Mouse (Mus musculus): ENCODE data around the gene Rad9b. TPM values are rescaled to one million over a fixed set of nuclear protein-coding genes. Genes with fewer than 3 reads are reported as not detected.
A peak's percentile ranks its signal among the peaks of the same experiment; 100 is the strongest.
"Not testable (repeated sequence)": the region's sequence is repeated elsewhere in the genome, so short reads cannot be mapped to it uniquely, and the experiment has no call there.

The Rad9b gene
- polyA plus RNA-seq, 1 experiment from 2014 or later: 10.9 TPM

- Histone ChIP-seq H3K4me1 (peaks cover 22% of the 10 kb centered on the region), H3K27me3 (no peaks in the 10 kb centered on the region), H3K36me3 (peaks cover 19% of the 10 kb centered on the region; the same call in 1 of the 2 replicates), H3K9ac (no peak overlapping the region), H3K4me2 (no peak overlapping the region), H3K4me3 (no peak overlapping the region), H3K9me3 (no peaks in the 10 kb centered on the region), H3K27ac (peak overlapping the region; percentile 35)
- no peak for ATAC-seq (ENCODE audit: insufficient number of reproducible peaks, low FRiP score, low TSS enrichment, low read depth)
- 61% methylated on average over 14 of the region's 14 CpGs for WGBS
These were observed 34.4 kb downstream of the Rad9b start for GRCm38 (mm10) chr5:122319474-122320204.

DNA sequence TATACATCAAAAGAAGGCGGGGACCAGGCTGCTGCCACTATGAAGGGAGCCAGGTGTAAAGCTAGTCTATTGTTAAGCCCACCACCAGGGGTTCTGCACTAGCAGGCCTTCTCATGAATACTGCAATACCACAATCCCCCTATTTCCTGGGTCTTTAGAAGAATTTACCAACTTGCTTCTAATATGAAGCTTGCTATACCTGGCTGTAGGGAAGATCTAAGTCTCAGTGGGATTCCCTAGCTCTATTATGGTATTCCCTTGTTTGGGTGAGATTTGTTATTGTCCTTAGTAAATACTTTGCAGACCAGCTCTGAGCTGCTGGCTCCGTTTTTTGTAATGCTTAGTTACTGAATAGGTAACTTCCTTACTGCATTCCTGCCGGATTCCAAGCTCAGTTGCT lies 35.1 kb downstream of the Rad9b start:
- not testable (repeated sequence) for H3K9ac ChIP-seq; H3K4me2 ChIP-seq; H3K4me3 ChIP-seq; H3K9me3 ChIP-seq; H3K27me3 ChIP-seq; ATAC-seq (ENCODE audit: insufficient number of reproducible peaks, low FRiP score, low TSS enrichment, low read depth)
- Histone ChIP-seq H3K36me3 (peaks cover 20% of the 10 kb centered on the region; the same call in 1 of the 2 replicates), H3K27ac (peak overlapping the region; percentile 35), H3K4me1 (peaks cover 24% of the 10 kb centered on the region)
- 53% methylated on average over 3 of the region's 3 CpGs for WGBS

DNA sequence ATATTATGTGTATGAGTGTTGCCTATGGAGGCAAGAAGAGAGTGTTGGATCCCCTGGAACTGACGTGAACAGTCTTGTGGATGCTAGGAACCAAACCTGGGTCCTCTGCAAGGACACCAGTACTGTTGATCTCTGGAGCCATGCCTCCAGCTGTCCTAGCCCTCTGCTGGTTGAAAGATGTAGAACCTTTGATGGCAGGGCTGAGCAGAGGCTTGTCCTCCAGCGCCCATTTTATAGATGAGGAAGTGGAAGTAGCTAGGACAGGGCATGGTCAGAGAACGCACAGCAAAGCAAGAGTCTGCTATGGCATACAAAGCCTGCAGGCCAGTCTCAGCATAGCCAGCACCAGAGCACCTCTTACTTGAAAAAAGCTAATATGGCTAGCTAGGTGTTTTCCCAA lies 35.9 kb downstream of the Rad9b start:
- H3K4me1 ChIP-seq: peaks cover 24% of the 10 kb centered on the region
- H3K36me3 ChIP-seq: peaks cover 27% of the 10 kb centered on the region
- no peaks in the 10 kb centered on the region for H3K27me3 ChIP-seq
- 77% methylated on average over 3 of the region's 3 CpGs for WGBS
- H3K9ac ChIP-seq: no peak overlapping the region
- H3K4me3 ChIP-seq: no peak overlapping the region
- no peaks in the 10 kb centered on the region for H3K9me3 ChIP-seq
- ATAC-seq (ENCODE audit: insufficient number of reproducible peaks, low FRiP score, low TSS enrichment, low read depth): no peak
- H3K27ac ChIP-seq: no peak overlapping the region
- no peak overlapping the region for H3K4me2 ChIP-seq

DNA sequence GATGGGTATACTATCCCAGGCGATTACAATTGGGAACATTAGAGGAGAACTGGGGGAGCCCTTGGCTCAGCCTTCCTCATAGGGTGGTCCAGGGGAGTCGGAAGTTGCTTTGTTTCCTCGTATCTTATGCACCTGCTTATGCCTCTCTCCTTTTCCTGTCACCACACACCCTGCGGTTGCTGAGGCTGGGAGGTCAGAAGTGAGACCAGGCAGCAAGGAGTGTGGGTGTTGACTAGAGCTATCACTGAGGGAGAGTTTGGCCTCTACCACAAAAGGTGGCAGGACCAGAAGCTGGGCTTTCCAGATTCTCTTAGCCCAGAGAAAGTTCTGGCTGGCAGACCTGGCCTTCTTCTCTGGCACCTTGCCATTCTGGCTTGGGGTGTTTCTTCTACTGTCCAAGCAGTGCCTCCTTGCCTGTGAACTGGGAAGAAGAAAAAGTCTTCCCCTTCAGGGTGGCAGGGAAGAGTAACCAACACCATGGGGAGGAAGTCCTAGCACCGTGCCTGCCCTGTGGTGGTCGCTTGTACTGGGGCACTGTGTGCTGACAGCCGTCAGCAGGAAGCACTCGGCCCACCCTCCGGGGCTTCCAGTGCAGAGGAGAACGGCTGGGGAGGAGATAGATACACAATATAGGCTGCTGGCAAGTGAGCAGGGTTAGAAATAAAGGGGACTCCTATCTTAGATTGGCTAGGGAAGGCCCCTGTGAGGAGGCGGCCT lies 36.5 kb downstream of the Rad9b start:
- Histone ChIP-seq H3K9ac (no peak overlapping the region), H3K9me3 (no peaks in the 10 kb centered on the region), H3K4me2 (no peak overlapping the region), H3K36me3 (peaks cover 27% of the 10 kb centered on the region), H3K4me3 (no peak overlapping the region), H3K4me1 (peaks cover 24% of the 10 kb centered on the region), H3K27ac (no peak overlapping the region), H3K27me3 (no peaks in the 10 kb centered on the region)
- no peak for ATAC-seq (ENCODE audit: insufficient number of reproducible peaks, low FRiP score, low TSS enrichment, low read depth)
- 76% methylated on average over 11 of the region's 11 CpGs for WGBS

GRCm38 (mm10) chr5:122314966-122315667 lies 38.9 kb downstream of the Rad9b start:
- Histone ChIP-seq H3K27ac (peak overlapping the region; percentile 68), H3K27me3 (no peaks in the 10 kb centered on the region), H3K4me1 (peaks cover 23% of the 10 kb centered on the region), H3K4me2 (no peak overlapping the region), H3K9ac (no peak overlapping the region), H3K9me3 (no peaks in the 10 kb centered on the region), H3K36me3 (peaks cover 32% of the 10 kb centered on the region), H3K4me3 (no peak overlapping the region)
- WGBS: 51% methylated on average over 20 of the region's 20 CpGs
- ATAC-seq (ENCODE audit: insufficient number of reproducible peaks, low FRiP score, low TSS enrichment, low read depth): peak; percentile 84

DNA sequence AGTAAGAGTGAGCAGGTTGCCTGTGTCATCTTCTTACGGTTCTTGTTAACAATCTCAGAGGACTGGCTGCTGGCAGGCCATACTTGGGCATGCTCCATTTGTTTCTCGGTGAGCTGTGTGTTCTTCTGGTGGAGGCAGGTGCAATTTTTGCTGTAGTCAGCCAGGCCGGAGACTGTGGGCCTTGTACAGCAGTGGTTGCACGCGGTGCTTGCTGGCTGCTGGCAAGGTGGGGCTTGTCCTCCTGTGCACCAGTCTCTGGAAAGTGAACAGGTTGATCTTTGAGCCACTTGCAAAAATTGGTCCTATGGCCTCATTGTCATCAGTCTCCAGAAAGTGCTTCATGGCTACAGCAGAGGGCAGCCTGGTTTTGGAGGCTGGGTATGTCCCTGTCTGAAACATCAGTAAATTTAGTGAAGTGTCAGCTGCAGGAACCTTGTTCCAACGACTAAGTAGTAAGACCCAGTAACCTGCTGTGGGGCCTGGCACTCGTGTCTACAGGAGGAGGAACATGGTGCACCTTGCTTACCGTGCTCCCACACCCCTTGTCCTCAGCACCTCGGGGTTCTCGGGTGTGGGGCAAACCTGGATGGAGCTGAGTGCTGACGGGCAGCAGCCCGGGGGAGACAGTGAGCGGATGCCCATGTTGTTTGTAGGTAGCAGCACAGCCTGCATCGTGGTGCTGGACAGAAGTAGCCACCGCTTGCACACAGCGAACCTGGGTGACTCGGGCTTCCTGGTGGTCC lies 40.9 kb downstream of the Rad9b start:
- no peak overlapping the region for H3K27ac ChIP-seq
- H3K27me3 ChIP-seq: no peaks in the 10 kb centered on the region
- H3K9ac ChIP-seq: no peak overlapping the region
- H3K4me3 ChIP-seq: no peak overlapping the region
- ATAC-seq (ENCODE audit: insufficient number of reproducible peaks, low FRiP score, low TSS enrichment, low read depth): no peak
- 90% methylated on average over 17 of the region's 17 CpGs for WGBS
- peaks cover 39% of the 10 kb centered on the region for H3K36me3 ChIP-seq
- no peaks in the 10 kb centered on the region for H3K9me3 ChIP-seq
- peaks cover 11% of the 10 kb centered on the region for H3K4me1 ChIP-seq
- no peak overlapping the region for H3K4me2 ChIP-seq

DNA sequence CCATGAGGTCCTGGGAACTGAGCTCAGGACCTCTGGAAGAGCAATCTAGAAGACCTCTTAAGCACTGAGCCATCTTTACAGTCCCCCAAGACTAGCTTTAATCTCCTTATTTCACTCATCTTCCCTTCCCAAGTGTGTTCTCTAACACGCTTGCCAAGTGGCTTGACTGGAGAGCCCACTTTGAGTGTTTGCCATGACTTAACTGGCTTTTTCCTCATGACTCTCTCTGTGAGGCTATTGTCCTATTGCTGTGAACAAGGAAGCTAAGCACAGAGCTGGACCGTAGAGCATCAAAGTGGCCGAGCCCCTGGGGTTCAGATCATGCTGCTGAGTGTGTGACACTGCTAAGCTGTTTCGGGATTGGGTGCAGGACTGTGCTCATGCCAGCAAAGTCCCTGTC lies 41.7 kb downstream of the Rad9b start:
- Histone ChIP-seq H3K27me3 (no peaks in the 10 kb centered on the region), H3K9me3 (no peaks in the 10 kb centered on the region), H3K9ac (no peak overlapping the region), H3K4me1 (peaks cover 11% of the 10 kb centered on the region), H3K27ac (no peak overlapping the region), H3K36me3 (peaks cover 38% of the 10 kb centered on the region), H3K4me2 (no peak overlapping the region), H3K4me3 (no peak overlapping the region)
- ATAC-seq (ENCODE audit: insufficient number of reproducible peaks, low FRiP score, low TSS enrichment, low read depth): no peak
- 89% methylated on average over 4 of the region's 4 CpGs for WGBS

DNA sequence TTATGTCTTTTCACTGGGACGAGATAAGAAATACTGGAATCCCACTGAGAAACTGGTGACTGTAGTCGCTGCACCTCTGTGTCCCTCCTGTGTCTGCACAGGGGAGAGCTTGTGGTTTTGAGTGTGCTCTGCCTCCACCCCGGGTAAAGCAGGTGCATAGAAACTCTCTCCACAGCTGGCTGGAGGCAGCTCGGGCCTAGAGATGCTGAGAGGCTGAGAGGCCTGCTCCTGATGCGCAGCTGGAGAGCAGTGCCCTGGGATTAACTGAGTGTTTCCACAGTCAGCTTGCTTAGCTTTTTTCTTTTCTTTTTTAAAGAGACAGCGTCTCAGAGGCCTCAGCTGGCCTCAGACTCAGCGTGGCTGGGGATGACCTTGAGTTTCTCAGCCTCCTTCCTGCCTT lies 42.3 kb downstream of the Rad9b start:
- 66% methylated on average over 7 of the region's 7 CpGs for WGBS
- H3K36me3 ChIP-seq: peaks cover 33% of the 10 kb centered on the region
- H3K4me1 ChIP-seq: peaks cover 11% of the 10 kb centered on the region
- H3K4me3 ChIP-seq: no peak overlapping the region
- no peaks in the 10 kb centered on the region for H3K9me3 ChIP-seq
- no peaks in the 10 kb centered on the region for H3K27me3 ChIP-seq
- H3K27ac ChIP-seq: no peak overlapping the region
- no peak overlapping the region for H3K9ac ChIP-seq
- no peak overlapping the region for H3K4me2 ChIP-seq
- ATAC-seq (ENCODE audit: insufficient number of reproducible peaks, low FRiP score, low TSS enrichment, low read depth): no peak

- no peak overlapping the region for H3K27ac ChIP-seq
- H3K4me2 ChIP-seq: no peak overlapping the region
- H3K9me3 ChIP-seq: no peaks in the 10 kb centered on the region
- H3K4me1 ChIP-seq: peaks cover 11% of the 10 kb centered on the region
- H3K27me3 ChIP-seq: no peaks in the 10 kb centered on the region
- H3K4me3 ChIP-seq: no peak overlapping the region
- peaks cover 33% of the 10 kb centered on the region for H3K36me3 ChIP-seq
- WGBS: 88% methylated on average over 8 of the region's 8 CpGs
- no peak overlapping the region for H3K9ac ChIP-seq
- ATAC-seq (ENCODE audit: insufficient number of reproducible peaks, low FRiP score, low TSS enrichment, low read depth): no peak
These were observed 43.3 kb downstream of the Rad9b start for GRCm38 (mm10) chr5:122310699-122311098.

DNA sequence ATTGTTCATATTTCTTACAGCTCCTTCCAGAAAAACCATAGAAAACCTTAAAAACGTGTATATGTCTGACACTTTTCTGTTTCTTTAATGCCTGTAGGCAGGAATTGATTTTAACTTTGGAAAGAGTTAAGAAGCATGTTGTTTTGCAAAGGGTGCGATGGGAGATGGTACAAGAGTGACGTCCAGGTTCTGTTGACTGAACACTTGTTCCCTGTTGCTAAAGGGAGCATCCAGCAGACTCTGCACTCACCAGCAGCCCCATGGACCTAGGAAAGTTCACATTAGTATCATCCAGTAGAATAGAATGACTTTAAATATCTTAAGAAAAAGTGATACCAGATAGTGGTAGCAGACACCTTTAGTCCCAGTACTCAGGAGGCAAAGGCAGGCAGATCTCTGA lies 47.5 kb downstream of the Rad9b start:
- no peak overlapping the region for H3K4me3 ChIP-seq
- H3K27me3 ChIP-seq: no peaks in the 10 kb centered on the region
- no peaks in the 10 kb centered on the region for H3K9me3 ChIP-seq
- no peak overlapping the region for H3K9ac ChIP-seq
- no peak for ATAC-seq (ENCODE audit: insufficient number of reproducible peaks, low FRiP score, low TSS enrichment, low read depth)
- H3K36me3 ChIP-seq: peaks cover 12% of the 10 kb centered on the region
- WGBS: 78% methylated on average over 3 of the region's 3 CpGs
- peaks cover 33% of the 10 kb centered on the region for H3K4me1 ChIP-seq
- H3K4me2 ChIP-seq: no peak overlapping the region
- H3K27ac ChIP-seq: 0 out of 2 replicates have a peak overlapping the region, but pooled peaks have one; percentile 22

DNA sequence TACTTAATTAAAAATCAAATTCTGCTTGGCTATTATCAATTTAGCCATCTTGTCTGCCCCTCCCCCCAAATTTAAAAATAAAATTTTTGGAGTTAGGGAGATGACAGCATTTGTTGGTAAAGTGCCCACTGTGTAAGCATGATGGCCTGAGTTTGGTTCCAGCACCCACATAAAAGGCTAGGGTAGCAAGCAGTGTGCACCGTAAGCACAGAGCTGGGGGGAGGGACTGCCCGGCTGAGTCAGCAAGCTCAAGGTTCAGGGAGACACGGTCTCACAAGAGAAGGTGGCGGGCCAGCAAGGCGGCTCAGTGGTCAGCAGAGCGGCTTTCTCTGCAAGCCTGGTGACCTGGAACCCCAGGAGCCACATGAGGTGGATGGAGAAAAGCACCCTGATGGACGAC lies 48.6 kb downstream of the Rad9b start:
- H3K4me1 ChIP-seq: peaks cover 31% of the 10 kb centered on the region
- 90% methylated on average over 7 of the region's 7 CpGs for WGBS
- no peak overlapping the region for H3K27ac ChIP-seq
- no peak overlapping the region for H3K4me2 ChIP-seq
- peaks cover 8% of the 10 kb centered on the region for H3K36me3 ChIP-seq
- H3K9me3 ChIP-seq: no peaks in the 10 kb centered on the region
- H3K27me3 ChIP-seq: no peaks in the 10 kb centered on the region
- no peak for ATAC-seq (ENCODE audit: insufficient number of reproducible peaks, low FRiP score, low TSS enrichment, low read depth)
- no peak overlapping the region for H3K9ac ChIP-seq
- H3K4me3 ChIP-seq: no peak overlapping the region
